Mouse (Mus musculus) layer of hippocampus, adult 2 months (tissue): ENCODE results near the gene Pygo2. TPM values are rescaled to one million over a fixed set of nuclear protein-coding genes. Genes with fewer than 3 reads are reported as not detected.

Experiments used
- DNase-seq, 2 experiments: peaks; one replicate each; pipeline ENCODE4 v3.0.0; 2022; ENCODE audit warnings: low spot score in 2 of 2
- H3K27ac ChIP-seq: fragments of 200-600 bp; 2 replicates; pipeline ENCODE4 v1.8.1; 2022
- H3K4me3 ChIP-seq: fragments of 200-600 bp; 2 replicates; pipeline ENCODE4 v1.8.1; 2022; ENCODE audit warnings: mild to moderate bottlenecking
- CTCF ChIP-seq: fragments of 200-600 bp; conservative IDR thresholded peaks from 2 replicates; pipeline ENCODE4 v1.8.1; 2022; ENCODE audit warnings: antibody characterized with exemption, mild to moderate bottlenecking, moderate library complexity
- total RNA-seq, 2 experiments: library from RNA; stranded (reverse); gene quantifications; 2 replicates each; pipeline ENCODE4 v1.2.3; 2021

Gene Pygo2
- total RNA-seq, 2 experiments from 2014 or later: 55.5 to 61.9 TPM

DNA sequence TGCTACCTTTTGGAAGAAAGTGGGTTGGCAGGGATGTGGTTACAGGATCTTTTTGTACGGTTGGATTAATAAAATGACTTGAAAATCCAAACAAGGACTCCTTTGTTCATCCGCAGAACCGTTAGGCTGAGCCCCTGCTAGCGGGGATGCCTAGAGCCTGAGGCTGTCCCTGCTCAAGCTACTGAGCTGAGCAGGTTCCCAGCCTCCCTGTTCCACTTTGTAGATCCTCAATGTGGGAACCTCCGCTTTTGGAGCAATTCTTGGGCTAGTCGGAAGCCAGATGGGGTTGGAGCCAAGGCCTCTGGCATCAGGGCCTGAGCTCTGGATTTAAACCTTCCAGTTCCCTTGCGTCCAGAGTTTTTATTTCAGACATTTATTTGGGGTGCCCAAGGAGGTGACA lies 5.0 kb downstream of the Pygo2 start:
- no peak overlapping the region for H3K4me3 ChIP-seq
- H3K27ac ChIP-seq: peak overlapping the region; percentile 68
- DNase-seq: no peak
- no peak for TF ChIP-seq CTCF

DNA sequence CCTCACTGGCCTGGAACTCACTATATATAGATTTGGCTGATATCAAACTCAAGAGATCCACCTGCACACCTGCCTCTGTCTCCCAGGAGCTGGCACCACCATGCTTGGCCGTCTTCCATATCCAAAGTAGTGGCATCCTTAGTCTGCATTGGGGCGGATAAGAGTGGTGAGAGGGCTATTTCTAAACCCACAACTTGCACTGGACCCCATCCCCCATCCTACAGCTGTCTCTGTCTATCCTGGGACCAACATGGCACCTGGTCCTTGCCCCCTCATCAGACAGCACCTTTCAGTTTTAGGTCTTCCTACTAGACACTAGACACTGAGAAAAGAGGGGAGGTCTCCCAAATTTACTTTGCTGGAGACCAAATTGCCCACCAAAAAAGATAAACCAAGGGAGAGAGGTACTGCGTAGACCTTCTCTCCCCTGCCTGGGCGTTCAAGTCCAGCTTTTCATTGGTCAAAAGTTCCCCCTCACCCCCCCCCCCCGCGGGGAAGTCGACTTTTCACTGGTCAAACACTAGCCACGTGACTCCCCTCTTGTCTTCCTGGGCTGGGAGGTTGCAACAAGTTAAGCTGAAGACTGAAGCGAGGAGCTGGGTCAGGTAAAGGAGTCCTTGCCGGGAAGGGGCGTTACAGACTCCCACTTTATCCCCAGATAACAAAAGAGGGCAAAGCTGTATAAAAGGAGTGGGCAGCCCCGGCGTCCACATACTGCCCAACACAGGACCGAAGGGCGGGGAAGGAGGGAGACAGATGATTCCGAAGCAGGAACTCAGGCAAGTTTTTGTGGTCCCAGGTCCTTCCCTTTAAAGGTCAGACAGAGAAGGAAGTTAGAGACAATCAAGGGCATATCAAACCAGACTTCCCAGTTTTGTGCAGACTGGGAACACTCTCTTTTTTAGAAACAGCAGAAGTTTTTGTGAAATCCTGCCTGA lies 6.4 kb downstream of the Pygo2 start, which contains the start of gene Pbxip1:
Gene Pbxip1 (plus strand): TSS at position 531 of the 938 bp plus-strand sequence.
- peak within 1 kb of the TSS; percentile 88 for H3K27ac ChIP-seq
- no peak for DNase-seq
- TF ChIP-seq CTCF: no peak
- peak within 1 kb of the TSS; percentile 47 for H3K4me3 ChIP-seq

DNA sequence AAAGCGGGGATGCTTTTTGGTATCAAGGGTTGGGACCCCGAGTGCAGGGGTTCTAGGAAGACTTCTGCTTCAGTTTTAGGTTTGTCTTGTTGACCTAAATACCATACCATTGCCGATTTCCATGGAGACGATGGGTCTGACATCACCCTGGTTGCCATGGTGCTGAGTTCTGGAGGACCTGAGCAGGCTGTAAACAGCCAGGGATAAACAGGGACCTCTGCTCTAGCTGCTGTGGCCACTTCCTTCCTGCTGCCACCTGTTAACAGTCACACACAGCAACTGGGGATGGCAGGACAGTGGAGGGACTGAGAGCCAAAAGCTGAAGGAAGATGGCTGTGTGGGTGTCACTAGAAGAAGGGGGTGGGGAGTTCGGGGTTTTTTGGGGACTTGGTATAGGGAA lies 7.3 kb downstream of the Pygo2 start:
- H3K27ac ChIP-seq: peak overlapping the region; percentile 88
- TF ChIP-seq CTCF: no peak
- DNase-seq: peak; percentile 30 to 66
- H3K4me3 ChIP-seq: peak overlapping the region; percentile 47

DNA sequence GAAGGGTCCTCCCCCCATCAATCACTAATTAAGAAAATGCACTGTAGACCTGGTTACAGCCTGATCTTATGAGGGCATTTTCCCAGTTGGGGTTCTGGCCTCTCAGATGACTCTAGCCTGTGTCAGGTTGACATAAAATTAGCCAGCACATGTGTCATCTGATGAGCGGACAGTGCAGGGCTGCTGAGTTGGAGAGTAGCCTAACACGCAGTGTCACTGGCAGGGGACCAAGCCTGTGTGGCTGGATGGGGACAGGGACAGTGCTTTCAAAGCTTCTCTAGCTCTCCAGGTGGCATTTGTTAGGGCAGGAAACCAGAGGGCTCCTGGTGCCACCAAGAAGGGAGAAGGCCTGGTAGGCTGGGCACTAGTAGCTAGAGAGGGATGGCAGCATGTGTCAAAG lies 10.7 kb downstream of the Pygo2 start:
- no peak overlapping the region for H3K27ac ChIP-seq
- H3K4me3 ChIP-seq: no peak overlapping the region

DNA sequence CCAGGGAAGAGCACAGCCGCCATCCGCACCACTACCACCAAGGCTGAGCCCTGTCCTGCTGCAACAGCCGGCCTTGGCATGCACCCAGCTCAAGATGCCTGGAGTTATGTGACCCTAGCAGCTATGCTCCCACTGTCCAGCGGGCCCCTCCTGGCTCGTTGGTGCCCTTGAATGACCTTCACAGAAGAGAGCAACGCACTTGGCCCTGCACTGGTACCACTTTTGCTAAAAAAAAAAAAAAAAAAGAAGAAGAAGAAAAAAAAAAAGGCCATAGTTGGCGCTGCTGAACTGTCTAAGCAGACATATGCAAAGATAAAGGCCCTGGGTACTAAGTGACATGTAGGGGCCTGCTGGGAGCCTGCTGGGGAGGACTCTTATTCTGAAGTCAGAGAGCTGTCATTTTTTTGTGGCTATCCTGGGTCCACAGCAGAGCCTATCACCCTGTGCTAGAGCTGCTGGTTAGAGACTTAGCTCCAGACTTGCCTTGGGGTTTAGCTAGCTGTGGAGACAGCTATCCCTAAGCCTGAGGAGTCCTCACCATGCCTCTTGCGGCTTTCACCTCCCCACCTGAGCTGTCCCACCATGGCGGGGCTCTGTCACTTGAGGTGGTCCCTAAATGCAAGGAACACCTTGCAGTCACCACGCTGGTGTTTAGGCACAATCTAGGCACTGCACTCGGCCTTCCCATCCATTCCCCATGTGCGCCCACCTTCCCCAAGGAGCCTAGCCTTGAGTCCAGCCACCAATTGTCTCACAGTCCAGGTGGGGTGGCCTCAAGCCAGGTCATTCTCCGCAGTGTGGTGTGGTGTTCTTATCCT lies 18.9 kb downstream of the Pygo2 start:
- TF ChIP-seq CTCF: no peak

More for the DNA sequence above, 10.7 kb downstream of the Pygo2 start:
- DNase-seq: no peak
- no peak for TF ChIP-seq CTCF

DNA sequence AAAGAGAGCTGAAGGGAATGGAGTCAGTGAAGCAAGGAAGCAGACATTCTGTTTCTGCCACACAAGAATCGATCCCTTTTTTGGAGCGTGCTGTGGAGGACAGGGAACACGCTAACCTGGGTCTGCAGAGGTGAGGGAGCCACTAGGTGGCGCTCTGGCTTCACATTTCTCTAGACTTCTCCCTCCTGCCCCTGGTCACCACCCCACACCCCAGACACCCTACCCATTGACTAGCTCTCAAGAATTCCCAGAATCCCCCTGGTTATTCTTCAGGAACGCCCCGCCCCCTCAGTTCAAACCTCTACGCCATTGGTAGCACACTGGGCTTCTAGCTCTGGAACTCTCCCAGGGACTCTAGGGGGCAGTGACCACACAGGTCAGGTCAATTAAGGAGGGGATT lies 19.5 kb downstream of the Pygo2 start:
- peak; percentile 75 to 76 for DNase-seq
- Histone ChIP-seq H3K27ac (no peak overlapping the region), H3K4me3 (no peak overlapping the region)
- peak; percentile 92 for TF ChIP-seq CTCF

More for the DNA sequence above, 18.9 kb downstream of the Pygo2 start:
- no peak for DNase-seq
- H3K27ac ChIP-seq: no peak overlapping the region
- no peak overlapping the region for H3K4me3 ChIP-seq

DNA sequence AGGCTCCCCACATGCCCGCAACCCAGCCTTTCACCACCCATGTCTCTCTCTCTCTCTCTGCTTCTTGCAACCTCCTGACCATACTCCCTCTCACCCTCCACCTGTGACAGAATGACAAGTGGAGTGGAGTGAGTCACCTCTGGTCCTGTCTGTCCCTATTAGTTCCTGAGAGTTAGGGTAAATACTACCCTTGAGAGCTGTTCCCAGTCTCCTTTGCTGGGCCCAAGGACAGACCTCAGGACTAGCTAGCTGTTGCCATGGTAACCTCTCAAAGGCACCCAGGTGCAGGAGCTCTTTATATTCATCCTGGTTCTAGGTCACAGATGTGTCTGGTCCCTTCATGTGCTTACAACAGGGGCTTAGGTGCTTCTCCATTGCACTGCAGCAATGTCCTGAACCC lies 21.9 kb downstream of the Pygo2 start:
- no peak overlapping the region for H3K27ac ChIP-seq
- no peak for DNase-seq
- no peak for TF ChIP-seq CTCF
- no peak overlapping the region for H3K4me3 ChIP-seq

DNA sequence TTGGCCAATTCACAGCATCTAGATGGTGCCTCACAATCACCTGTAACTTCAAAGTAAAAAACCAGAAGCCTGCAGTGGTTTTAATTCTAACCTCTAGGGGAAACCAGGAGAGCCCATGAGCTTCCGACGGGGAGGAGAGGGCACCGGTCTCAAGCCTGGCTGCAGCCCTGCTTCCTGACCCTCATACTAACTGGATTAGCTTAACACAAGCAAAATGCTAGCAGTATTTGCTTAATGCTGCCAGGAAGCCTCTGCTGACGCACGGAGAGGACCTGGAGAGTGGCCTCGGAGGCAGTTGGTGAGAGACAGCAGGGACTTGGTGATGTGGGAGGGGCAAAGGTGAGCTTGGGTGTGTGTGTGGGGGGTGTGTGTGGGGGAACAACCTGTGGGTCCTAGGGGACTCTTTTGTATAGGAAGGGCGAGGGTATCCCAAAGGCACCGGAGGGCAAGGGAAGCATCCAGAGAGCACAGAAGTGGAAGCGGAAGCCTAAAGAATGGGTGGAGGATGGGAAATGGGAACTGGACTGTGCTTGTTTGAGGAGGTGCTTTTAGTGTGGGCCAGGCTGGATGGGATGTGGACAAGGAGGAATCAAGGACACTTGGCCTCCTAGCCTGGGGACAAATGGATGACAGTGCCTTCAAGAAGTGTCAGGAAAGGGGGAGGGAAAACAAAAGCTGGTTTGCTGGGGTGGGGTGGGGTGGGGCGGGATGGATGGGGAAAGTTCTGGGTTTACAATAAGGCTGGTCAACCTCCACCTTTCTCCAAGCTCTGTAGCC lies 24.6 kb downstream of the Pygo2 start, which contains the start of gene Pmvk:
Gene Pmvk (plus strand): TSS at position 141 of the 777 bp plus-strand sequence.
- no peak for DNase-seq
- Histone ChIP-seq H3K27ac (no peak within 1 kb of the TSS), H3K4me3 (no peak within 1 kb of the TSS)
- no peak for TF ChIP-seq CTCF

DNA sequence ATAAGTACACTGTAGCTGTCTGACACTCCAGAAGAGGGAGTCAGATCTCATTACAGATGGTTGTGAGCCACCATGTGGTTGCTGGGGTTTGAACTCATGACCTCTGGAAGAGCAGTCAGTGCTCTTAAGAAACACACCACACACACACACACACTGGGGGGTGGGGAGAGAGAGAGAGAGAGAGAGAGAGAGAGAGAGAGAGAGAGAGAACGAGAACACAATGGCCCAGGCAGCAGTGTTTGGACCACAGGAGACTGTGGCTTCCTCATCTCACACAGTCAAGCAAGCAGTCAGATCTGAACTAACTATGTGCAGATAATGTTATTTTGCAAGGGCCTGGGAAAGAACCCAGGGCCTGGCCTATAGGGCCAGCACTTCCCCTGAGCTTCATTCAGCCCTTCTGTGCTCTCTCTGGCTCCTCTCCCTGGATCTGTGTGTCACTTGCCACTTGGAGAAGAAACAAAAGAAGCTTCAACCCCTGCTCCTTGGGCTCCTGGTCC lies 25.8 kb downstream of the Pygo2 start:
- Histone ChIP-seq H3K27ac (no peak overlapping the region), H3K4me3 (no peak overlapping the region)
- TF ChIP-seq CTCF: no peak
- DNase-seq: no peak

DNA sequence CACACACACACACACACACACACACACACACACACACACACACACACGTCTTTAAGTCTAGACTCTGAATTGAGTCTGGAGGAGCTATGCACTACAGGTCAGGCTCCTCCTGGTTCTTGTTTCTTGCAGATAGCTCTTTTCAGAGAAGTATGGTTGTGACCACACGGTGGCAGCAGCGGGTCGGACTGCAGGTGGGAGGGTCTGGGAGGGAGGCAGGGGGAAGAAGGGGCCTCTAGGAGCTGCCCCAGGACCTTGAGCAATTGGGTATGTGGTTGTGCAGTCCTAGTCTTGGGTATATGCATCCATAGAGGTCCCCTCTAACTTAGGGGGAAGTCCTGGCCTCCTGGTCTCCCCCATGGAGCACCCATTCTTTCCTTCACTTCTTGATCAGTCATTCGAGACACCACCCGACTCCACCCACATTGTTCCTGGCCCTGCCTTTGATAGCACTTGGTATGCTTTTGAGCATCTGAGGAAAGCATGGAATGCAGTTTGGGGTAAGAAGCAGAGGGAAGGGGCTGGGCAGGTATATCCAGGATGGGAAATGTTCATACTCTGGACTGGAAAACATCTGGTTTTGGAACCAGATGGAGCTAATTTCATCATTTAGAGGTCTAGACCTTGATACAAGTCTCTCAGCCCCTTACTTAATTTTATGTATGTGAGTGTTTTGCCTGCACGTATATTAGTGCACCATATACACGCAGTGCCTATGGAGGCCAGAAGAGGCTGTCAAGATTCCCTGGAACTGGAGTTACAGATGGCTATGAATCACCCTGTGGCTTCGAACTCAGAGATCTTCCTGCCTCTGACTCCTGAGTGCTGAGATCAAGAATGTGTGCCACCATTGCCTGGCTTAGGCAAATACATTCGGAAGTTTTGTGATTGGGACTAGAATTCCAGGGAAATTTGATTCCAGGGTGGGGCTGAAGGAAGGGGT lies 27.0 kb downstream of the Pygo2 start:
- peak; percentile 72 for TF ChIP-seq CTCF
- no peak overlapping the region for H3K4me3 ChIP-seq
- DNase-seq: peak; percentile 43 to 70
- H3K27ac ChIP-seq: no peak overlapping the region

DNA sequence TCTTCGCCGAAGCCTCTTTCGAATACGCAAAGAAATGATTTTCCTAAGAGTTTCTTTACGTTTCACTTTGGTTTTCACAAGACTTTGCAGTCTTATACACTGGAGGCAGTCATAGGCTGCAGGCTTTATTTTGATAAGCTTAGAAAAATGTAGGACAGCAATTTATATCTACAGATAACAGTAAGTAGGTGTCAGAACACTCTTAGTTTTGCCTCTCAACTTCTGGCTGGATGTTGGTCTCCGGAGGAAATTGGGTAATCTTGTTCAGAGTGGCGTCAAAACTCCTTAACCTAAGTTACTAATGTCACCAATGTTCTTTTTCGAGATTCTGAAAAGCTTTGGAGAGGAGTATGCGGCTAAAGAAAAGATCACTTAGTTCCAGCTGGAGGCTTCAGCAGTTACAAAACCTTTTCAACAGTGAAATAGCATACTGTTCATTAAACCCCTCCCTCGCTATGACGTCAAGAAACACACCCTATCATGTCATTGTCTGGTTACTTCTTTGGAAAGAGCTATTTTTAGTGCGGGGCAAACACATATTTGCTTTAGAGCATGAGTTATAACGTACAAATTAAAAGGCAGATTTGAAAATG lies 28.5 kb downstream of the Pygo2 start:
- TF ChIP-seq CTCF: no peak
- Histone ChIP-seq H3K4me3 (peak overlapping the region; percentile 62), H3K27ac (peak overlapping the region; percentile 94)
- DNase-seq: no peak
